Mouse (Mus musculus) liver, postnatal 0 days (tissue): ENCODE results near the gene Mxra7. TPM values are rescaled to one million over a fixed set of nuclear protein-coding genes. Genes with fewer than 3 reads are reported as not detected.

Source experiments
- ATAC-seq: fragments of 200-750 bp; cut with Nextera tagmentation; 2 replicates; pipeline ENCODE4 v1.8.0; 2017; ENCODE audit warnings: mild to moderate bottlenecking, moderate library complexity
- DNase-seq: peaks from one replicate; pipeline ENCODE4 v3.0.0-alpha.2; 2016
- H3K27ac ChIP-seq: fragments of 300-500 bp; sonication (generic); 2 replicates; pipeline ENCODE4 v1.5.1; 2014; ENCODE audit warnings: antibody characterized with exemption, moderate library complexity, mild to moderate bottlenecking, low read depth
- H3K27me3 ChIP-seq: fragments of 300-500 bp; sonication (generic); 2 replicates; pipeline ENCODE4 v1.6.1; 2014; ENCODE audit warnings: low read length, control low read depth, mixed read lengths; ENCODE audit not compliant: insufficient read depth
- H3K36me3 ChIP-seq: fragments of 300-500 bp; sonication (generic); replicated peaks from 2 replicates; pipeline ENCODE4 v1.6.1; 2014; ENCODE audit warnings: mild to moderate bottlenecking, control low read depth, low read length, moderate library complexity, mixed read lengths; ENCODE audit not compliant: insufficient read depth
- H3K4me1 ChIP-seq: fragments of 300-500 bp; sonication (generic); 2 replicates; pipeline ENCODE4 v1.6.1; 2014; ENCODE audit warnings: antibody characterized with exemption, mild to moderate bottlenecking, control low read depth; ENCODE audit not compliant: insufficient read depth
- H3K4me2 ChIP-seq: fragments of 300-500 bp; sonication (generic); 2 replicates; pipeline ENCODE4 v1.6.1; 2014; ENCODE audit warnings: low read depth, mild to moderate bottlenecking, low read length, moderate library complexity, mixed read lengths
- H3K4me3 ChIP-seq: fragments of 300-500 bp; sonication (generic); 2 replicates; pipeline ENCODE4 v1.5.1; 2014; ENCODE audit warnings: low read depth, low read length
- H3K9ac ChIP-seq: fragments of 300-500 bp; sonication (generic); replicated peaks from 2 replicates; pipeline ENCODE4 v1.6.1; 2014; ENCODE audit warnings: mild to moderate bottlenecking, moderate library complexity
- H3K9me3 ChIP-seq: fragments of 300-500 bp; sonication (generic); 2 replicates; pipeline ENCODE4 v1.6.1; 2016; ENCODE audit warnings: mild to moderate bottlenecking, control low read depth, low read length, mixed read lengths
- CTCF ChIP-seq: sonication (generic); IDR thresholded peaks from 2 replicates; pipeline ENCODE4 v1.5.1; 2016; ENCODE audit warnings: antibody characterized with exemption, low read depth
- EP300 ChIP-seq: IDR thresholded peaks from 2 replicates; pipeline ENCODE4 v1.6.1; 2016; ENCODE audit warnings: antibody characterized with exemption, low read depth, mild to moderate bottlenecking
- WGBS: fragments of 180-500 bp; shearing (Covaris S2); extraction: QIAGEN DNeasy Blood & Tissue Kit; methylation state at CpG from one replicate; pipeline ENCODE4 v1.1.7; 2014; ENCODE audit not compliant: insufficient replicate concordance; 5-methylcytosine and 5-hydroxymethylcytosine counted together
- polyA plus RNA-seq: library from polyadenylated mRNA; unstranded; fragments of >200 nt; fragmentation: Nextera tagmentation; extraction: Ambion mirVana; gene quantifications from 2 replicates; pipeline ENCODE4 v1.2.1, GENCODE M21; 2015

The Mxra7 gene
- polyA plus RNA-seq, 1 experiment from 2014 or later: 1.4 TPM

GRCm38 (mm10) chr11:116816769-116817168 lies 11.1 kb downstream of the Mxra7 start:
- Histone ChIP-seq H3K9me3 (no peaks in the 10 kb centered on the region), H3K9ac (no peak overlapping the region), H3K4me3 (no peak overlapping the region), H3K27me3 (no peaks in the 10 kb centered on the region), H3K4me1 (peaks cover 4% of the 10 kb centered on the region), H3K27ac (no peak overlapping the region), H3K36me3 (no peaks in the 10 kb centered on the region), H3K4me2 (no peak overlapping the region)
- WGBS: 76% methylated on average over 5 of the region's 5 CpGs
- no peak for ATAC-seq
- no peak for TF ChIP-seq EP300
- no peak for TF ChIP-seq CTCF
- DNase-seq: no peak

GRCm38 (mm10) chr11:116814884-116815415 lies 12.9 kb downstream of the Mxra7 start:
- H3K9ac ChIP-seq: no peak overlapping the region
- H3K4me3 ChIP-seq: no peak overlapping the region
- WGBS: 51% methylated on average over 7 of the region's 7 CpGs
- DNase-seq (no peak), ATAC-seq (no peak)
- no peaks in the 10 kb centered on the region for H3K9me3 ChIP-seq
- H3K27me3 ChIP-seq: no peaks in the 10 kb centered on the region
- H3K27ac ChIP-seq: peak overlapping the region; percentile 64; the same call in 1 of the 2 replicates
- H3K36me3 ChIP-seq: no peaks in the 10 kb centered on the region
- no peak overlapping the region for H3K4me2 ChIP-seq
- peaks cover 8% of the 10 kb centered on the region for H3K4me1 ChIP-seq
- TF ChIP-seq EP300 (no peak), CTCF (no peak)

GRCm38 (mm10) chr11:116814076-116814883 lies 13.6 kb downstream of the Mxra7 start:
- no peak overlapping the region for H3K4me3 ChIP-seq
- ATAC-seq (0 out of 2 replicates have a peak, but pooled peaks have one; percentile 9), DNase-seq (no peak)
- 47% methylated on average over 20 of the region's 20 CpGs for WGBS
- no peaks in the 10 kb centered on the region for H3K36me3 ChIP-seq
- TF ChIP-seq EP300 (no peak), CTCF (no peak)
- no peaks in the 10 kb centered on the region for H3K27me3 ChIP-seq
- H3K27ac ChIP-seq: 0 out of 2 replicates have a peak overlapping the region, but pooled peaks have one; percentile 64
- H3K9ac ChIP-seq: no peak overlapping the region
- H3K9me3 ChIP-seq: no peaks in the 10 kb centered on the region
- H3K4me1 ChIP-seq: peaks cover 8% of the 10 kb centered on the region
- no peak overlapping the region for H3K4me2 ChIP-seq

GRCm38 (mm10) chr11:116813610-116814009 lies 14.2 kb downstream of the Mxra7 start:
- no peak overlapping the region for H3K9ac ChIP-seq

GRCm38 (mm10) chr11:116812793-116813529 lies 14.9 kb downstream of the Mxra7 start:
- ATAC-seq (no peak), DNase-seq (no peak)
- H3K27ac ChIP-seq: no peak overlapping the region
- TF ChIP-seq CTCF: no peak
- no peak overlapping the region for H3K4me3 ChIP-seq
- no peak overlapping the region for H3K9ac ChIP-seq
- no peaks in the 10 kb centered on the region for H3K27me3 ChIP-seq
- 73% methylated on average over 21 of the region's 21 CpGs for WGBS
- no peaks in the 10 kb centered on the region for H3K36me3 ChIP-seq
- no peaks in the 10 kb centered on the region for H3K9me3 ChIP-seq
- H3K4me2 ChIP-seq: no peak overlapping the region
- peaks cover 8% of the 10 kb centered on the region for H3K4me1 ChIP-seq

More at GRCm38 (mm10) chr11:116813610-116814009, 14.2 kb downstream of the Mxra7 start:
- WGBS: 86% methylated on average over 13 of the region's 13 CpGs
- Histone ChIP-seq H3K4me2 (no peak overlapping the region), H3K9me3 (no peaks in the 10 kb centered on the region), H3K4me3 (no peak overlapping the region), H3K36me3 (no peaks in the 10 kb centered on the region), H3K4me1 (peaks cover 8% of the 10 kb centered on the region), H3K27ac (no peak overlapping the region), H3K27me3 (no peaks in the 10 kb centered on the region)
- ATAC-seq (no peak), DNase-seq (no peak)
- TF ChIP-seq EP300: no peak
- TF ChIP-seq CTCF: no peak
